Mouse (Mus musculus) ES-E14 (cell line): ENCODE results near the gene Gck. TPM values are rescaled to one million over a fixed set of nuclear protein-coding genes. Genes with fewer than 3 reads are reported as not detected.

Experiments
- DNase-seq: peaks from one replicate; pipeline ENCODE4 v3.0.0-alpha.2; 2013; ENCODE audit warnings: low read depth, low spot score
- H3K27ac ChIP-seq: 2 replicates; pipeline ENCODE4 v1.5.1; 2012; ENCODE audit warnings: low read depth, mild to moderate bottlenecking, low read length, moderate library complexity, mixed read lengths; ENCODE audit not compliant: poor library complexity, insufficient read depth, severe bottlenecking
- H3K36me3 ChIP-seq: 2 replicates; pipeline ENCODE4 v1.6.1; 2012; ENCODE audit warnings: mild to moderate bottlenecking, low read length, moderate library complexity, mixed read lengths; ENCODE audit not compliant: control insufficient read depth, poor library complexity, insufficient read depth, severe bottlenecking
- H3K4me1 ChIP-seq, 2 experiments: fragments of 150-350 bp in 1 of 2; sonication (generic) in 1 of 2; 2 replicates each; pipeline ENCODE4 v1.6.1; 2012; ENCODE audit warnings: low read length in 2 of 2, mild to moderate bottlenecking in 1 of 2, mixed read lengths in 1 of 2; ENCODE audit not compliant: control insufficient read depth in 2 of 2, insufficient read depth in 2 of 2, poor library complexity in 1 of 2
- H3K4me3 ChIP-seq, 2 experiments: fragments of 150-350 bp in 1 of 2; sonication (generic) in 1 of 2; 2 replicates each; pipeline ENCODE4 v1.5.1; 2012; ENCODE audit warnings: low read length in 2 of 2, low read depth in 1 of 2, mild to moderate bottlenecking in 1 of 2, mixed read lengths in 1 of 2; ENCODE audit not compliant: insufficient read depth in 1 of 2, poor library complexity in 1 of 2, severe bottlenecking in 1 of 2
- H3K9ac ChIP-seq: 2 replicates; pipeline ENCODE4 v1.6.1; 2012; ENCODE audit warnings: low read depth, mild to moderate bottlenecking, low read length, mixed read lengths; ENCODE audit not compliant: poor library complexity, insufficient read depth, severe bottlenecking
- H3K9me3 ChIP-seq: fragments of 150-350 bp; sonication (generic); 2 replicates; pipeline ENCODE4 v1.6.1; 2012; ENCODE audit warnings: low read depth, mild to moderate bottlenecking, low read length; ENCODE audit not compliant: control insufficient read depth, insufficient read depth
- CHD2 ChIP-seq: IDR thresholded peaks from 2 replicates; pipeline ENCODE4 v1.6.1; 2014; ENCODE audit warnings: mild to moderate bottlenecking, low read depth, low read length, inconsistent platforms
- HCFC1 ChIP-seq: IDR thresholded peaks from 2 replicates; pipeline ENCODE4 v1.6.1; 2012; ENCODE audit warnings: low read length, inconsistent platforms, borderline replicate concordance; ENCODE audit not compliant: insufficient read depth
- MAFK ChIP-seq: IDR thresholded peaks from 2 replicates; pipeline ENCODE4 v1.6.1; 2014; ENCODE audit warnings: mild to moderate bottlenecking, low read depth, low read length, inconsistent platforms; ENCODE audit not compliant: insufficient read depth
- ZC3H11A ChIP-seq: IDR thresholded peaks from 2 replicates; pipeline ENCODE4 v1.6.1; 2012; ENCODE audit warnings: low read depth, mild to moderate bottlenecking, inconsistent platforms, low read length, borderline replicate concordance
- ZNF384 ChIP-seq: IDR thresholded peaks from 2 replicates; pipeline ENCODE4 v1.6.1; 2012; ENCODE audit warnings: low read depth, low read length, inconsistent platforms
- in situ Hi-C, 2 experiments: fragments of 600-800 bp; cut with MboI; formaldehyde crosslinking; loops; one replicate each; pipeline ENCODE4 v1.15.1; 2025; ENCODE audit warnings: low sequenced_read_pairs in 2 of 2, inconsistent platforms in 1 of 2; ENCODE audit not compliant: unreplicated experiment in 2 of 2
- total RNA-seq: library from RNA; depleted of rRNA; stranded (reverse); fragments of 300-350 nt; gene quantifications from 2 replicates; pipeline ENCODE4 v1.2.3, GENCODE M21; 2012

Gene Gck
- total RNA-seq, 1 experiment, result 0.76 TPM

- no peak for DNase-seq
- H3K9ac ChIP-seq, result peak within 1 kb of the TSS; percentile 52
- in situ Hi-C loops, result no loop called here
- H3K36me3 ChIP-seq, result no peaks in the 10 kb centered on the region
- H3K9me3 ChIP-seq, result no peaks in the 10 kb centered on the region; the same call in 1 of the 2 replicates
- peak within 1 kb of the TSS; percentile 63 to 67 for H3K4me3 ChIP-seq
- H3K4me1 ChIP-seq, result no peaks in the 10 kb centered on the region
- H3K27ac ChIP-seq, result no peak within 1 kb of the TSS
- TF ChIP-seq HCFC1, result no peak
- TF ChIP-seq CHD2, result no peak
- no peak for TF ChIP-seq ZC3H11A
- TF ChIP-seq MAFK, result no peak
- TF ChIP-seq ZNF384, result no peak
Measured at GRCm38 (mm10) chr11:5861678-5862393, 88.0 kb downstream of the Gck start, which contains the start of gene Aebp1. Gene Aebp1, plus strand, starts transcription at chr11:5861947.

GRCm38 (mm10) chr11:5860639-5861038, 89.2 kb downstream of the Gck start:
- no peak overlapping the region for H3K27ac ChIP-seq
- H3K4me1 ChIP-seq, result peaks cover 0 to 3% of the 10 kb centered on the region in 2 experiments; a peak in 1 of 4 replicates
- H3K4me3 ChIP-seq, result no peak overlapping the region
- no peaks in the 10 kb centered on the region; the same call in 1 of the 2 replicates for H3K9me3 ChIP-seq
- no peak for DNase-seq
- TF ChIP-seq HCFC1 (no peak), MAFK (no peak), CHD2 (no peak), ZC3H11A (no peak), ZNF384 (no peak)
- H3K36me3 ChIP-seq, result no peaks in the 10 kb centered on the region
- in situ Hi-C loops, result no loop called here
- H3K9ac ChIP-seq, result no peak overlapping the region

GRCm38 (mm10) chr11:5859883-5860550, 89.9 kb downstream of the Gck start:
- no peak overlapping the region for H3K9ac ChIP-seq
- peaks cover 0 to 4% of the 10 kb centered on the region in 2 experiments; a peak in 1 of 4 replicates for H3K4me1 ChIP-seq
- no peak for TF ChIP-seq ZC3H11A
- no peak for TF ChIP-seq ZNF384
- TF ChIP-seq CHD2, result no peak
- TF ChIP-seq MAFK, result no peak
- TF ChIP-seq HCFC1, result no peak
- no peaks in the 10 kb centered on the region; the same call in 1 of the 2 replicates for H3K9me3 ChIP-seq
- no peak overlapping the region for H3K27ac ChIP-seq
- no peaks in the 10 kb centered on the region for H3K36me3 ChIP-seq
- DNase-seq, result no peak
- H3K4me3 ChIP-seq, result no peak overlapping the region
- in situ Hi-C loops, result no loop called here

GRCm38 (mm10) chr11:5858723-5859122, 91.2 kb downstream of the Gck start:
- TF ChIP-seq CHD2, result no peak
- TF ChIP-seq ZC3H11A, result peak; percentile 29; the same call in 1 of the 2 replicates
- peak; percentile 50 for DNase-seq
- peaks cover 0 to 4% of the 10 kb centered on the region in 2 experiments; a peak in 1 of 4 replicates for H3K4me1 ChIP-seq
- no peaks in the 10 kb centered on the region for H3K36me3 ChIP-seq
- no peak overlapping the region for H3K9ac ChIP-seq
- H3K27ac ChIP-seq, result no peak overlapping the region
- in situ Hi-C loops, result no loop called here
- H3K9me3 ChIP-seq, result no peaks in the 10 kb centered on the region; the same call in 1 of the 2 replicates
- no peak overlapping the region for H3K4me3 ChIP-seq
